Mouse (Mus musculus): ENCODE results near the gene Ercc6l. TPM values are rescaled to one million over a fixed set of nuclear protein-coding genes. Genes with fewer than 3 reads are reported as not detected.

The Ercc6l gene
- polyA plus RNA-seq (2017; shearing (Covaris generic)) = 2.1 TPM

DNA sequence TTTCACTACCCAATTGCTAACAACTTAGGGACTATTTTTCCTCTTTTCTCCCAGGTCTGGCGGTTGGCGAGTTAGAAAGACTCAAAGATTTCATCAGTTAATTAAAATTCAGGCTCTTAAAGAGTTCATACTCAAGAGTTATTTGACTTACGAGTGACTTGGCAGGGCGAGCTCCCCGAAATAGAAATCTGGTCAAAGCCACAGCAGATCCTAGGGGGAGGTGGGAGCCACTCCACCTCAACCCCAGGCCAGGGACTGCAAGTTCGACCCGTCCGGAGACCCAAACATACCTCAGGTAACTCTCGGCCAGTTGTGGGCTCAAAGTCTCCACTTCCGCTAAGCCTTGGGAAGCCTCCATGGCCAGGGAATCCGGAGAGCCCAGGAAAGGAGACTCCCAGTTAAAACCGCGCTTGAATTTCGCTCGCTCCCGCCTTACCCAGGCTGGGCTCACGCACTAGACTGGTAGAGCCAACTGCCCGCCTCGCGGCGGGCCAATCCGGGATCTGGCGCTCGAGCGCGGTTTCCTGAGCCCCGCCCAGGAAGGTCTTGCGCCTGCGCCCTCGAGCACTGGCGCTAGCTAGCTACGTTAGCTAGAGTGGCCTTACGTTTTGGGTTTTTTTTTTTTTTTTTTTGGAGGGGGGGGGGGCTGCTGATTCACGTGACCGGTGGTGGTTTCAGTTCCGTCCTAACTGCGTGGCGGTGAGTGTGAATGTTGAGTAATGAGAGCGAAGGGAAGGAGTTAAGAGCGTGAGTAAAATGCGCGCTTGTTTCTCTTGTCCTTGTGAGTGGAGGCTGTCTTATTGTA, at the start of gene Ercc6l:
Ercc6l (minus strand) TSS at position 474 of the 805 bp plus-strand sequence.

GRCm38 (mm10) chrX:102188712-102189497, 32.0 kb upstream of the Ercc6l start, which contains the start of gene Rps4x:
Gene Rps4x (minus strand): TSS chrX:102189394.

GRCm38 (mm10) chrX:102119042-102119864, 37.6 kb downstream of the Ercc6l start, which contains the start of gene Pin4:
Gene Pin4 (plus strand): TSS chrX:102119447.

Other genes with a start within 250 kb of the Ercc6l start
- gene Rtl5, start 85.8 kb downstream of the Ercc6l start, polyA plus RNA-seq (2017; shearing (Covaris generic)) = not detected
- gene Pin4, start 37.6 kb downstream of the Ercc6l start, polyA plus RNA-seq (2017; shearing (Covaris generic)) = 10.0 TPM
- gene Rps4x, start 32.3 kb upstream of the Ercc6l start, polyA plus RNA-seq (2017; shearing (Covaris generic)) = 1,094 TPM
- gene Cited1, start 95.1 kb upstream of the Ercc6l start, polyA plus RNA-seq (2017; shearing (Covaris generic)) = not detected

Data from naive thymus-derived CD4-positive, alpha-beta T cell, adult 5 months (primary cell).